Mouse (Mus musculus) natural killer cell, adult 2 months (primary cell): ENCODE data around the gene Ttc23.

Experiments
- DNase-seq, 2 experiments: peaks; one replicate each; pipeline ENCODE4 v3.0.0; 2022; ENCODE audit warnings: low spot score in 2 of 2

Gene Ttc23

GRCm38 (mm10) chr7:67695906-67696305 is 48.7 kb downstream of the Ttc23 start:
- no peak for DNase-seq

- no peak for DNase-seq
Observed at GRCm38 (mm10) chr7:67697892-67698630, 50.9 kb downstream of the Ttc23 start.

GRCm38 (mm10) chr7:67699301-67699700 is 52.1 kb downstream of the Ttc23 start:
- DNase-seq, result no peak

GRCm38 (mm10) chr7:67700846-67701245 is 53.6 kb downstream of the Ttc23 start:
- no peak for DNase-seq

- no peak for DNase-seq
Observed at GRCm38 (mm10) chr7:67701252-67701914, 54.2 kb downstream of the Ttc23 start.

GRCm38 (mm10) chr7:67708160-67708559 is 61.0 kb downstream of the Ttc23 start:
- no peak for DNase-seq

GRCm38 (mm10) chr7:67710216-67710615 is 63.0 kb downstream of the Ttc23 start:
- DNase-seq, result no peak

- DNase-seq, result no peak
Observed at GRCm38 (mm10) chr7:67713820-67714510, 66.8 kb downstream of the Ttc23 start.

- DNase-seq, result no peak
Observed at GRCm38 (mm10) chr7:67715176-67715575, 68.0 kb downstream of the Ttc23 start.

- no peak for DNase-seq
Observed at GRCm38 (mm10) chr7:67716213-67716878, 69.1 kb downstream of the Ttc23 start.

GRCm38 (mm10) chr7:67716925-67717324 is 69.7 kb downstream of the Ttc23 start:
- DNase-seq, result no peak

- no peak for DNase-seq
Observed at GRCm38 (mm10) chr7:67717520-67717919, 70.3 kb downstream of the Ttc23 start.

GRCm38 (mm10) chr7:67718804-67719203 is 71.6 kb downstream of the Ttc23 start:
- no peak for DNase-seq

GRCm38 (mm10) chr7:67722163-67722562 is 75.0 kb downstream of the Ttc23 start:
- no peak for DNase-seq

GRCm38 (mm10) chr7:67724536-67724935 is 77.3 kb downstream of the Ttc23 start:
- DNase-seq, result no peak

- no peak for DNase-seq
Observed at GRCm38 (mm10) chr7:67725016-67725415, 77.8 kb downstream of the Ttc23 start.

GRCm38 (mm10) chr7:67728203-67728602 is 81.0 kb downstream of the Ttc23 start:
- no peak for DNase-seq

GRCm38 (mm10) chr7:67728809-67729208 is 81.6 kb downstream of the Ttc23 start:
- no peak for DNase-seq

- DNase-seq, result no peak
Observed at GRCm38 (mm10) chr7:67730431-67731110, 83.4 kb downstream of the Ttc23 start.

GRCm38 (mm10) chr7:67732276-67732675 is 85.1 kb downstream of the Ttc23 start:
- DNase-seq, result no peak

GRCm38 (mm10) chr7:67740382-67740781 is 93.2 kb downstream of the Ttc23 start:
- DNase-seq, result no peak

GRCm38 (mm10) chr7:67740796-67741195 is 93.6 kb downstream of the Ttc23 start:
- no peak for DNase-seq
